Mouse (Mus musculus) kidney, adult 18-20 months (tissue): Measurements from ENCODE around the gene Drd2.

Experiments
- DNase-seq: peaks from one replicate; pipeline ENCODE4 v3.0.0; 2021

Gene Drd2

GRCm38 (mm10) chr9:49456136-49456535 is 115.7 kb downstream of the Drd2 start:
- DNase-seq = no peak
